Comparison of ENCODE assay signal across 30 mouse cellular contexts in genomic region chr5:90086491-90086890, GRCm38 (mm10).
DNase-seq lines count a peak whose midpoint lies in the region; ATAC-seq and TF ChIP-seq lines count a peak whose summit lies in the region.
"Had no signal": no experiment of that assay in that cellular context is flagged by ENCODE, and none has a peak within 500 bp of the region (broad histone marks: within the 10 kb centered on the region; RNA-seq: fewer than 3 reads in every experiment).

No protein-coding gene starts in this region.

- TF ChIP-seq CTCF in intestine, postnatal 0 days (IDR thresholded peaks at IDR 0.05; ENCODE audit: low read depth), result 0 out of 2 replicates have a peak, but pooled peaks have one; percentile 12
- TF ChIP-seq CTCF in layer of hippocampus, adult 2 months (conservative IDR thresholded peaks at IDR 0.05), result peak; percentile 29

- H3K9me3 ChIP-seq in intestine, postnatal 0 days (ENCODE audit: control insufficient read depth), result no peaks in the 10 kb centered on the region
- no peaks in the 10 kb centered on the region for H3K9me3 ChIP-seq in intestine, embryonic 15.5 days
- H3K9me3 ChIP-seq: hindbrain, embryonic 12.5 days; kidney, embryonic 15.5 days; liver, embryonic 12.5 days; stomach, embryonic 15.5 days had no signal

- no peak for ATAC-seq in intestine, postnatal 0 days
- ATAC-seq in intestine, embryonic 15.5 days, result no peak
- no peak for ATAC-seq in erythroid progenitor cell, adult 5-6 weeks (replicated peaks; ENCODE audit: low FRiP score, poor library complexity, severe bottlenecking)
- ATAC-seq: forebrain, embryonic 14.5 days; hindbrain, postnatal 0 days; intestine, embryonic 16.5 days; liver, embryonic 12.5 days; liver, postnatal 0 days; midbrain, embryonic 16.5 days had no signal

- no peaks in the 10 kb centered on the region for H3K36me3 ChIP-seq in intestine, postnatal 0 days (ENCODE audit: control insufficient read depth, insufficient read depth)
- H3K36me3 ChIP-seq in intestine, embryonic 15.5 days, result no peaks in the 10 kb centered on the region
- H3K36me3 ChIP-seq: hindbrain, embryonic 12.5 days; kidney, embryonic 15.5 days; liver, embryonic 12.5 days; stomach, embryonic 15.5 days had no signal

- no peak overlapping the region for H3K4me2 ChIP-seq in intestine, postnatal 0 days (replicated peaks; ENCODE audit: low read depth)
- no peak overlapping the region for H3K4me2 ChIP-seq in intestine, embryonic 15.5 days (replicated peaks)
- H3K4me2 ChIP-seq: hindbrain, embryonic 12.5 days; kidney, embryonic 15.5 days; liver, embryonic 12.5 days; midbrain, embryonic 11.5 days; stomach, embryonic 15.5 days had no signal

- no peaks in the 10 kb centered on the region for H3K27me3 ChIP-seq in intestine, postnatal 0 days (replicated peaks; ENCODE audit: control insufficient read depth, insufficient read depth, low read length)
- H3K27me3 ChIP-seq in intestine, embryonic 15.5 days (replicated peaks), result no peaks in the 10 kb centered on the region
- H3K27me3 ChIP-seq: hindbrain, embryonic 12.5 days; kidney, embryonic 15.5 days; liver, embryonic 12.5 days; stomach, embryonic 15.5 days had no signal

- H3K4me1 ChIP-seq in intestine, postnatal 0 days (replicated peaks; ENCODE audit: control insufficient read depth, insufficient read depth, low read length), result no peaks in the 10 kb centered on the region
- no peaks in the 10 kb centered on the region for H3K4me1 ChIP-seq in intestine, embryonic 15.5 days (replicated peaks)
- H3K4me1 ChIP-seq: hindbrain, embryonic 12.5 days; kidney, embryonic 15.5 days; liver, embryonic 12.5 days; stomach, embryonic 15.5 days had no signal

- WGBS in intestine, postnatal 0 days, result 57% methylated on average over 6 of the region's 6 CpGs
- WGBS in intestine, embryonic 15.5 days, result 54% methylated on average over 6 of the region's 6 CpGs

- H3K4me3 ChIP-seq in intestine, postnatal 0 days (ENCODE audit: low read depth, low read length), result no peak overlapping the region
- no peak overlapping the region for H3K4me3 ChIP-seq in intestine, embryonic 15.5 days (replicated peaks)
- no peak overlapping the region for H3K4me3 ChIP-seq in layer of hippocampus, adult 2 months
- H3K4me3 ChIP-seq: gastrocnemius, adult 2 months; heart, adult 2 months; hindbrain, embryonic 12.5 days; kidney, embryonic 15.5 days; liver, embryonic 12.5 days; stomach, embryonic 15.5 days had no signal

- DNase-seq in layer of hippocampus, adult 2 months (ENCODE audit: low spot score in 2 of 2), result peak in 1 of 2 experiments; percentile 7
- DNase-seq in layer of hippocampus, postnatal 36 days, result no peak
- DNase-seq in brain, adult 2 months (ENCODE audit: low read depth, low spot score), result peak; percentile 45
- peak; percentile 39 for DNase-seq in lung, postnatal 36 days
- DNase-seq: adrenal gland, postnatal 25 days; B cell, adult 2 months; cerebellum, adult 2 months; cerebellum, postnatal 14 days; gastrocnemius, adult 2 months; gastrocnemius, postnatal 36 days; heart, adult 2 months; heart, postnatal 36 days; kidney, postnatal 4 days; left cerebral cortex, postnatal 4 days; liver, postnatal 0 days; right cerebral cortex, postnatal 25 days; thymus, adult 18-20 months; thymus, postnatal 25 days had no signal

- no peak overlapping the region for H3K27ac ChIP-seq in intestine, postnatal 0 days (ENCODE audit: low read depth, low read length)
- no peak overlapping the region for H3K27ac ChIP-seq in intestine, embryonic 15.5 days
- H3K27ac ChIP-seq in layer of hippocampus, adult 2 months, result peak overlapping the region; percentile 29; the same call in 1 of the 2 replicates
- H3K27ac ChIP-seq: gastrocnemius, adult 2 months; heart, adult 2 months; hindbrain, embryonic 12.5 days; hindbrain, postnatal 0 days; kidney, embryonic 15.5 days; liver, embryonic 12.5 days; stomach, embryonic 15.5 days had no signal

- no peak overlapping the region for H3K9ac ChIP-seq in intestine, postnatal 0 days (ENCODE audit: low read depth, low read length)
- no peak overlapping the region for H3K9ac ChIP-seq in intestine, embryonic 15.5 days
- H3K9ac ChIP-seq: hindbrain, embryonic 12.5 days; kidney, embryonic 15.5 days; liver, embryonic 12.5 days; liver, postnatal 0 days; stomach, embryonic 15.5 days had no signal

Comparison
In these comparisons a context has a peak if more than half of its experiments do, and no peak if none do; other contexts are left out.
1. DNase-seq: peak in brain, adult 2 months (single experiment) and lung, postnatal 36 days (single experiment); none in layer of hippocampus, postnatal 36 days (0 of 2).